Mouse (Mus musculus) cortical plate, adult 2 months (tissue): Measurements from ENCODE around the gene Nphp3. TPM values are rescaled to one million over a fixed set of nuclear protein-coding genes. Genes with fewer than 3 reads are reported as not detected.
A peak's percentile ranks its signal among the peaks of the same experiment; 100 is the strongest.

Source experiments
- H3K27ac ChIP-seq: fragments of 200-500 bp; 2 replicates; pipeline ENCODE4 v1.5.1; 2012; ENCODE audit warnings: low read length, control low read depth, inconsistent platforms; ENCODE audit not compliant: insufficient read depth
- H3K4me1 ChIP-seq: fragments of 200-500 bp; 2 replicates; pipeline ENCODE4 v1.6.1; 2011; ENCODE audit warnings: low read length; ENCODE audit not compliant: control insufficient read depth, insufficient read depth
- H3K4me3 ChIP-seq: fragments of 200-500 bp; 2 replicates; pipeline ENCODE4 v1.5.1; 2011; ENCODE audit warnings: mild to moderate bottlenecking, low read length, control low read depth; ENCODE audit not compliant: insufficient read depth
- CTCF ChIP-seq: fragments of 200-500 bp; IDR thresholded peaks from 2 replicates; pipeline ENCODE4 v1.5.1; 2011; ENCODE audit warnings: mild to moderate bottlenecking, control low read depth, low read length; ENCODE audit not compliant: insufficient read depth; ENCODE audit errors: extremely low read depth
- POLR2A ChIP-seq: fragments of 200-500 bp; IDR thresholded peaks from 2 replicates; pipeline ENCODE4 v1.6.1; 2011; ENCODE audit warnings: mild to moderate bottlenecking, low read length, control low read depth; ENCODE audit not compliant: insufficient read depth; ENCODE audit errors: extremely low read depth
- polyA plus RNA-seq: library from polyadenylated mRNA; depleted of rRNA; stranded (reverse); fragments of >200 nt; gene quantifications from 2 replicates; pipeline ENCODE4 v1.2.3, GENCODE M21; 2012

Gene Nphp3
- polyA plus RNA-seq, 1 experiment = 8.9 TPM

DNA sequence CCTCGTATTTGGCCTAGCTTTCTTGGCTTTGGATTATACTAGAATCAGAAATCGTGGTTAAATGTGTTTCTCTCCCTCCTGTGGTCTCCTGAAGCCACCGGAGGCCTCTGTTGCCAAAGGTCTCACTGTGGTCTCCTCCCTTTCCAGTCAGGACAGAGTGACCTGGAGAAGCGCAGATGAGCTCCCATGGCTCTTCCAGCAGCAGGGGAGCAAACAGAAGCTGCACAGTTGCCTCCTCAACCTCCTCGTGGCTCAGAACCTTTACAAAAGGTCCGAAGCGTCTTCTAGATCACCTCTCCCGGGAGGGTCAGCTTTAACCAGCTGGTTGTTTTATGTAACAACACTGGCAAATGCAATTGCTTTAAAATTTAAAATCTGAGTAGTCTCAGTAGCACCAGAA lies 31.9 kb downstream of the Nphp3 start:
- Histone ChIP-seq H3K4me1 (no peaks in the 10 kb centered on the region), H3K27ac (no peak overlapping the region)
- TF ChIP-seq POLR2A (no peak), CTCF (no peak)

DNA sequence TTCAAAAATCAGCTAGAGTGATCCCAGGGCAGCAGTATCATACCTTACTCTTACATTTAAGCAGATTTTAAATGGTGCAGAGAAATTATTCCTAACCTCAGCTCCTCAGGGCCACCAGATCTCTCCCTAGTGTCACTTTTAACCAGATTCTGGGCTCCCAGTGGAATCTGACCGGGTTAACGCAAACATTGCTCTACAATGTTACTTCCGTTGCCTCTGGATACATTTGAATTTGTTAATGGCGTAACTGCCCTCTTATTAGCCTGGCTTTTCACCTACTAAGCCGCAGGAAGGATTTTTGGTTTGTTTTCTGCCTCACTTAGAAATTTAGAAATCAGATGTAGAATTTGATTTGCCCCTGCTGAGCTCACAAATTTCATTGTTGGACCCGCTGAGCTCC lies 32.4 kb downstream of the Nphp3 start:
- no peaks in the 10 kb centered on the region for H3K4me1 ChIP-seq
- TF ChIP-seq POLR2A (no peak), CTCF (no peak)
- H3K4me3 ChIP-seq = no peak overlapping the region
- H3K27ac ChIP-seq = no peak overlapping the region

More for the DNA sequence above, 31.9 kb downstream of the Nphp3 start:
- H3K4me3 ChIP-seq = no peak overlapping the region

DNA sequence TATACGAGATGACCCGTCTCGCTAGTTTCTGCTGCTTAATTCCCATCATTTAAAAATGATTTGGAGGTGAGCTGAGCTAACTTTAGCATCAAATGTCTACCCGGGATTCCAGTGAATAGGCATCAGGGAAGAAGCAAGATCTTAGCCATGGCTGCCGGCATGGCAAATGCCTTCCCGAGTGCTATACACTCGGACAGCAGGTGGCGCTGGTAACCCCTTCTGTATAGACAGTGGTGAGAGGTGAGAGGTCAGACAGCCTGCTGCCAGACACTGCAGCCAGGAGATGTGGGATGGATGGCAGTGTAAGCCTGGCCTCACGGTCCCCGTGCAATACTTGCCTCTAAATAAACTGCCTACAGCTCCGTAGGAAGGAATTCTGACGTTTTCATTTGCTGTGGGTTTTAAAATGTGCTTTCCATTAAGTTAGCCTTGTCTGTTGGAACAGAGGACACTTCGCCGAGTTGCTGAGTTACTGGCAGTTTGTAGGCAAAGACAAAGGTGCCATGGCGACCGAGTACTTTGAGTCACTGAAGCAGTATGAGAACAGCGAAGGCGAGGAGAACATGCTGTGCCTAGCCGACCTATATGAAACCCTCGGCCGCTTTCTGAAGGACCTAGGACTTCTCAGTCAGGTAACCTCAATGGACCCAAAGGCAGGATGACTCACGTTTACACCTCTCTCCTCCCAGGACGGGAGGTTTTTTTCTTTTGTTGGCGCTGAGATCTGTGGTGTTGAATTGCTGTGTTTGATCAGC lies 33.1 kb downstream of the Nphp3 start:
- Histone ChIP-seq H3K4me3 (no peak overlapping the region), H3K27ac (no peak overlapping the region), H3K4me1 (no peaks in the 10 kb centered on the region)
- TF ChIP-seq POLR2A (no peak), CTCF (peak; percentile 69)

DNA sequence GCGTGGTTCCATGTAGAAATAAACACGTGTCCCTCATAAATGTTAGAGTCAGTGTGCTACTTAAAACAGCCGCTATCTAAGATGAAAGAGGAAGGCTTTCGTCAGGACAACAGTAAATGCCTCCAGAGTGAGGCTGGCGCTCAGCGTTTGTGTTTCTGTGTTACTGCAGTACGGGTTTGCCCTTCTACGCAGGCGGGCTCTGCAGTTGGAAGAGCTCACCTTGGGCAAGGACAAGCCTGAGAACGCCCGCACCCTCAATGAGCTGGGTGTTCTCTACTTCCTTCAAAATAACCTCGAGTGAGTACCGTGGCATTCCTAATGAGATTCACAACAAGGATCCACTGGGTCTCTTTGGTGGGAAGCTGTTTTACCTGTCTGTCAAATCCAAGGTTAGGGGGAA lies 35.9 kb downstream of the Nphp3 start:
- TF ChIP-seq POLR2A = no peak
- H3K4me3 ChIP-seq = no peak overlapping the region
- H3K4me1 ChIP-seq = no peaks in the 10 kb centered on the region
- H3K27ac ChIP-seq = no peak overlapping the region

DNA sequence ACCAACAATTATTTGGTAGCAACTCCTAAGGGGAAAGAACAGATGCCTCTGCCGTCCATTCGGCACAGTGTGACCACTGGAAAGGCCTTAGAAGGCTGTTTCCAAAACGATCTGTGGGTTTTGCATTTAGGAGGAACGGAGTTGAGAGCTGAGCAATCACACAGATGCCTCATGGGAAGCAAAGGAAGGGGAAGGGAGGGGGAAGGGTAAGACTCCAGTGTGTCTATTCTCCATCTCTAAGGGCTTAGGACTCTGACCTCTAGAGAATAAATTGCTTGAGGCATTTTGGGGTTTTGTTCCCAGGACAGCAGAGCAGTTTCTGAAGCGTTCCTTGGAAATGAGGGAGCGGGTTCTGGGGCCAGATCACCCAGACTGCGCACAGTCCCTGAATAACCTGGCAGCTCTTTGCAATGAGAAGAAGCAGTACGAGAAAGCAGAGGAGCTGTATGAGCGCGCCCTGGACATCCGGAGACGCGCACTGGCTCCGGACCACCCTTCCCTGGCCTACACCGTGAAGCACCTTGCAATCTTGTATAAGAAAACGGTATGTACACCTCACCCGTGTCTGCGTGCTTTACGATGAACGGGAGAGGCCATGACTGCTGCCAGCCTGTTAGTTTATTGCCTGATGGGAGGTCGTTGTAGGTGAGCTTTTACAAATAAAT lies 36.8 kb downstream of the Nphp3 start:
- TF ChIP-seq CTCF = no peak
- no peak for TF ChIP-seq POLR2A
- Histone ChIP-seq H3K27ac (no peak overlapping the region), H3K4me1 (no peaks in the 10 kb centered on the region), H3K4me3 (no peak overlapping the region)

DNA sequence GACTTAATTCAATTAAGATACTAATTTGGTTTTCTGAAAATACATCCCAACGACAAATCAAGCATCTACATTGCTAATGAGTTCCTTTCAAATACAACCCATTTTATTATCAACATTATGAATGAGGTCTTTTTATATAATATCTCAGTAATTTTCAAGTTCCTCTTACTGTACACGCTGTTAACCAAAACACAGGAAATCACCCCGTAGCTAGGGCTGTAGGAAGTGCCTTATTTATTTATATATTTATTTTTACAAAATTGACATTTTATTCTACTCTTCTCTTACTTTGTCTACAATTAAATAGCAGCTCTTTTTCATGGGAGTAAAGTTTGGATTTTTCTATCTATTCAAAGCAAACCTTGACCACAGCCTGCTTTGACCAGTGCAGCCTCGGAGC lies 37.4 kb downstream of the Nphp3 start:
- TF ChIP-seq POLR2A (no peak), CTCF (no peak)
- Histone ChIP-seq H3K27ac (no peak overlapping the region), H3K4me1 (no peaks in the 10 kb centered on the region), H3K4me3 (no peak overlapping the region)

DNA sequence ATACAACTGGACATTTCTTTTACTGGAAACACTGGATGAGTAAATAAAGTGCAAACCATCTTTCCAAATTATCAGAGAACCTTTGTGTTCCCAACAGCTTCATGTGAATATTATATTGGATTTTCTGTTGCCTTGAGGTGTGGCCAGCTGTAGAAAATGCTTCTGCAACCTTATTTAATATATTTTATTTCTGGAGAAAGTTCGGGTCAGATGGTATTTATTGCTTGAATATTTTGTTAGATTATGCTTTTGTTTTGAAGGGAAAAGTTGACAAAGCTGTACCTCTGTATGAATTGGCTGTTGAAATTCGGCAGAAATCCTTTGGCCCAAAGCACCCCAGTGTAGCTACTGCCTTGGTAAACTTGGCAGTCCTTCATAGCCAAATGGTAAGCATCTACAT lies 38.0 kb downstream of the Nphp3 start, which contains the start of gene Gm28305:
Gene Gm28305 (plus strand): TSS at position 301 of the 400 bp plus-strand sequence.
- no peaks in the 10 kb centered on the region for H3K4me1 ChIP-seq
- H3K27ac ChIP-seq = no peak within 1 kb of the TSS
- no peak within 1 kb of the TSS for H3K4me3 ChIP-seq
- TF ChIP-seq CTCF (no peak), POLR2A (no peak)

DNA sequence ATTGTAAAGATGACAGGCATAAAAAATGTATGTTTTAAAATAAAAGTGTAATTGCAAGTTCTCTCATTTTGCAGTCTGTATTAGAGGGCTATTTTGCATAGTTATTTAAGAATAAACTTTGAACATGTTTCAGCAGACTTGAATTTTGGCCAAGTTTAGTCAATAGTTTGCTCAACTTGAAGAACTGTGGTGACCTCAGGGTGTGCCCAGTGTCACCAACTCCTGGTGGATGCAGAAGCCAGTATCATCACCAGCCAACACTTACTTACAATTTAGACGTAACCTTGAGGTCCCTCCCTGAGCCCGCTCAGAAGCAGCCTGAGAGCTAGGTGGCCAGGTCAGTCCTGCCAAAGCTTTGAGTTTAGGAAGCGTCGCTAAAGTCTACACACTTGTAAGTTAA lies 41.3 kb downstream of the Nphp3 start:
- TF ChIP-seq CTCF (no peak), POLR2A (no peak)
- Histone ChIP-seq H3K4me1 (no peaks in the 10 kb centered on the region), H3K27ac (no peak overlapping the region), H3K4me3 (no peak overlapping the region)

DNA sequence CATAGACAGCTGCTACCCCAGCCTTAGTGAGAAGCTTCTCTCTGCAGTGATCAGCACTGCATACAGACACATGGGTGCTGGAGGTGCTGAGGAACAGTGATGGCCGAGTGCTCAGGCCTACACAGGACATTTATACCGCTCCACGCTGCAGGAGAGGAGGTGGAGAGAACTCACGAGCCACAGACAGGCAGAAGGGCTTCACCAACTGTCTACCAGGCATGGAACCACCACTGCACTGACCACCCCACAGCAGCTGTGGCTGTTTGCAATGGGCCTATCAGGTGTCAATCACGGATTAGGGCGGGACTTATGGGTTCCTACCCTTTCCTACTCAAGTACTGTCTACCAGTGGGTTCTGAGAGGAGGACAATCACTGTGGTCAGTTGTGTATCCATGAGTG lies 48.7 kb downstream of the Nphp3 start:
- Histone ChIP-seq H3K27ac (no peak overlapping the region), H3K4me3 (no peak overlapping the region), H3K4me1 (no peaks in the 10 kb centered on the region)
- TF ChIP-seq CTCF = no peak
- TF ChIP-seq POLR2A = no peak
